Mouse (Mus musculus) spleen, adult 18-20 months (tissue): ENCODE measurements at regions not wholly inside any gene's neighbourhood (a gene's known extent, or its start where the extent isn't known, plus 50 kb on each side); places are given as distances from the start of the nearest gene placed in this dataset.
A peak's percentile ranks its signal among the peaks of the same experiment; 100 is the strongest.

Experiments
- DNase-seq, 2 experiments: peaks; one replicate each; pipeline ENCODE4 v3.0.0; 2022; ENCODE audit warnings: mixed read lengths in 2 of 2

- DNase-seq: no peak
Observed at GRCm38 (mm10) chr5:126597786-126598330, 643.8 kb upstream of the Tmem132c start.

GRCm38 (mm10) chr5:126599561-126599960 lies 642.0 kb upstream of the Tmem132c start:
- DNase-seq: no peak

- DNase-seq: no peak
Observed at GRCm38 (mm10) chr5:126606756-126607155, 634.9 kb upstream of the Tmem132c start.

- DNase-seq: no peak
Observed at GRCm38 (mm10) chr5:126612571-126612970, 629.0 kb upstream of the Tmem132c start.

GRCm38 (mm10) chr5:126622551-126622950 lies 619.1 kb upstream of the Tmem132c start:
- no peak for DNase-seq

- DNase-seq: peak in 1 of 2 experiments; percentile 1
Observed at GRCm38 (mm10) chr5:126623205-126623604, 618.4 kb upstream of the Tmem132c start.

- no peak for DNase-seq
Observed at GRCm38 (mm10) chr5:126629826-126630225, 611.8 kb upstream of the Tmem132c start.

- no peak for DNase-seq
Observed at GRCm38 (mm10) chr5:126650415-126650814, 591.2 kb upstream of the Tmem132c start.

- DNase-seq: no peak
Observed at GRCm38 (mm10) chr5:126651367-126651766, 590.2 kb upstream of the Tmem132c start.

GRCm38 (mm10) chr5:126662648-126663047 lies 579.0 kb upstream of the Tmem132c start:
- DNase-seq: no peak

- no peak for DNase-seq
Observed at GRCm38 (mm10) chr5:126671156-126671555, 570.5 kb upstream of the Tmem132c start.

GRCm38 (mm10) chr5:126680262-126680661 lies 561.3 kb upstream of the Tmem132c start:
- no peak for DNase-seq

GRCm38 (mm10) chr5:126699314-126699713 lies 542.3 kb upstream of the Tmem132c start:
- no peak for DNase-seq

GRCm38 (mm10) chr5:126703516-126704282 lies 537.9 kb upstream of the Tmem132c start:
- DNase-seq: no peak

- no peak for DNase-seq
Observed at GRCm38 (mm10) chr5:126705871-126706270, 535.7 kb upstream of the Tmem132c start.

GRCm38 (mm10) chr5:126706701-126707100 lies 534.9 kb upstream of the Tmem132c start:
- no peak for DNase-seq

GRCm38 (mm10) chr5:126714672-126715071 lies 526.9 kb upstream of the Tmem132c start:
- no peak for DNase-seq

- no peak for DNase-seq
Observed at GRCm38 (mm10) chr5:126718421-126718820, 523.2 kb upstream of the Tmem132c start.

GRCm38 (mm10) chr5:126721300-126721699 lies 520.3 kb upstream of the Tmem132c start:
- DNase-seq: no peak

- no peak for DNase-seq
Observed at GRCm38 (mm10) chr5:126723304-126724295, 518.0 kb upstream of the Tmem132c start.

- no peak for DNase-seq
Observed at GRCm38 (mm10) chr5:126724329-126724728, 517.3 kb upstream of the Tmem132c start.

GRCm38 (mm10) chr5:126733470-126733869 lies 508.1 kb upstream of the Tmem132c start:
- DNase-seq: no peak

- DNase-seq: no peak
Observed at GRCm38 (mm10) chr5:126735733-126736132, 505.9 kb upstream of the Tmem132c start.
